Mouse (Mus musculus): ENCODE measurements around the gene Rprm.

DNA sequence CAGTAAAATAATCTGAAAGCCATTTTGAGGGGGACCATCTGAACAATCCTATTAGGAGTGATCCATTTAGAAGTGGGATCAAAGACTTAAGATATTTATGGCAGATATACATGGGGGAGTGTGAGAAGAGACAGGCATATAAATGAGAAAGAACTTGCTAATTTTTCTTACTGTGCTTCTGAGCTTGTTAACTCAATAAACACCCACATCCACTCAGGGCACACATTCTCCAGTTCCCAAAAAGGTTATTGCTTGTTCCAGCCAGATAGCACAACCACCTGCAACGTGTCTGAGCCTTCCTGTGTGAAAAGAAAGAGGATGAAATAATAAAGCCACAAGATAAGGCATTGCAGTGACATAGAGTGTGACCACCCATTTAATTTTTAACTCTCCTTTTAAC lies 22.9 kb downstream of the Rprm start:
- no peak for TF ChIP-seq CTCF (IDR thresholded peaks at IDR 0.05; ENCODE audit: insufficient read depth, low read length)
- TF ChIP-seq POLR2A (IDR thresholded peaks at IDR 0.05; ENCODE audit: borderline replicate concordance, extremely low read depth, low read depth, low read length) = no peak
